Mouse (Mus musculus) left cerebral cortex, adult 8-10 months (tissue): Measurements from ENCODE around the gene Rps6kl1. TPM values are rescaled to one million over a fixed set of nuclear protein-coding genes. Genes with fewer than 3 reads are reported as not detected.

Experiments used
- DNase-seq, 2 experiments: peaks; one replicate each; pipeline ENCODE4 v3.0.0; 2022; ENCODE audit warnings: low spot score in 2 of 2
- total RNA-seq, 4 experiments: library from RNA; stranded (reverse); gene quantifications; 2 replicates each; pipeline ENCODE4 v1.2.4; 2022

The Rps6kl1 gene
- total RNA-seq, 4 experiments from 2014 or later = 35.0 to 37.6 (median 36.6) TPM

- no peak for DNase-seq
Measured at GRCm38 (mm10) chr12:85142803-85143202, 8.3 kb downstream of the Rps6kl1 start.

GRCm38 (mm10) chr12:85141096-85141495 is 10.0 kb downstream of the Rps6kl1 start:
- DNase-seq = no peak

GRCm38 (mm10) chr12:85140036-85140701 is 10.9 kb downstream of the Rps6kl1 start:
- DNase-seq = no peak

GRCm38 (mm10) chr12:85136627-85137026 is 14.4 kb downstream of the Rps6kl1 start:
- DNase-seq = no peak

DNA sequence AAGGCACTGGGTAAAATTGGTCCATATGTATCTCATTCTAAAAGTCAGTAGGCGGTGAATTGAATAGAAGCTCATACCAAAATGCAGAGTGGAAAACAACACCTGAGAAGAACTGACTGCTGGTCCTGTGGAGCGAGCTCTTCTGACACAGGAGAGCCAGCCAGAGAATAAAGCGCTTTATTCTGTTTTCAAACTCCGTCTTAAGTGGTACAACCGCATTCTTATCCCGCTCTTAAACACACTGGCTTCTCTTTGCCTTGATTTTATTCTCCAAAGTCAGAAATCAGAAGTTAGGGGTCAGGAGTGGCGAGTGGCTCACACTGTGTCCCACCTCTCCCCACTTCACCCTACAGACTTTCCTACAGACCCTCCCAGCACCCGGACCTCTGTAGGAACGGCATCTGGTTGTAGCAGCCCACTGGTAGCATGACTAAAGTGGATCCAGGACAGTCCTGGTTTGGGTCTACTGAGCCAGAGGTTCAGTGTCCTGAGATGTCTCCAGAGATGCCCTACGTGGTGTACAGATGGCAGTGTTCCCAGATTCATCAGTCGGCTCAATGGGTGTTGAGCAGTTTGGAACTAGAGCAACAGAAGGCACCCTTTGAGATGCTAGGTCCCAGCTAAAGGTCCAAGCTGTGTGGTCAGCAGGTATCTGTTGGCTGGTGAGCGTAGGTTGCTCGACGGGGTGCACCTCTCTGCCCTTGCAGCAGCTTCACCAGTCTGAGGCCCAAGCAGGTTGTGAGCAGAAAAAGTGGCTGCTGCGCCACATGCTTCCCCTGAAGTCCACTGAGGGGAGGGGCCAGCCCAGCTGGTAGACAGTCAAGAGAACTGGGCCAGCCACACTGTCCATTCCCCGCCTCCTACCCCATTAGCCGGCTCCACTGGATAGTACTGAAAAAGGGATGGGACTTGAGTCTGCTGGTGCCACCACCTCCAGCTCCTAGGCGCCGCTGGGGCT is 15.3 kb downstream of the Rps6kl1 start:
- DNase-seq = no peak

DNA sequence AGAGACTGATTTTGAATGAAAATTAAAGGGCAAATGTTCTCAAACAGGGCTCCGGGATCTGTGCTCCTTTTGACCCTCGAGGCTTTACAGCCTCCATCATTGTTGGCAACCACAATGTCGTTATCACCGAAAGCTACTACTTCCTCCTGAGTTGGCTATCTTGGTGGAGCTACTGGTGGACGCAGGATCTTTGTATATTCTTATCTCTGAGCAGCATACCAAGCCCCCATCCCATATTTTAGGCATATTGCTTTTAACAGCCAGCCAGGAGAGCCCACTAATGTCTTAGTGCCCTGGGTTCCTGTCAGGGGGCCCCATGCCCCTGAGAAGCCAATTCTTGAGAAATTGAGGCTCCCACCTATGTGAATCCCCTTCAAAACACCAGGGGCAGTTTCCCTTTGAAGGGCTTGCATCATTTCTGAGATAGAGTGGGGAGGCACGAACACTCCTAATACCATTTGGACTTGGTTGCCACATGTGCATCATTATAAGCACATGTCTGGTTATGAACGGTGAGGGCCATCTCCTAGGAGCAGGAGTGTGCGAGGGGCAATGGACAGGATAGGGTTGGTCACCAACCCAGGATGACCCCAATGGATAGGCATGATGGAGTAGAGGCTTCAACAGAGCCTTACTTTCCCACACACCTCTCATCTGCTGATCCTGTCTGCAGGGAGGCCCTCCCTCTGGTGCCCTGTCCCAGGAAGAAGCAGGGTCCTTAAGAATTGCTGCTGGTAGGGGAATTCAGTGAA is 16.8 kb downstream of the Rps6kl1 start:
- no peak for DNase-seq

- no peak for DNase-seq
Measured at GRCm38 (mm10) chr12:85131361-85131760, 19.7 kb downstream of the Rps6kl1 start.

DNA sequence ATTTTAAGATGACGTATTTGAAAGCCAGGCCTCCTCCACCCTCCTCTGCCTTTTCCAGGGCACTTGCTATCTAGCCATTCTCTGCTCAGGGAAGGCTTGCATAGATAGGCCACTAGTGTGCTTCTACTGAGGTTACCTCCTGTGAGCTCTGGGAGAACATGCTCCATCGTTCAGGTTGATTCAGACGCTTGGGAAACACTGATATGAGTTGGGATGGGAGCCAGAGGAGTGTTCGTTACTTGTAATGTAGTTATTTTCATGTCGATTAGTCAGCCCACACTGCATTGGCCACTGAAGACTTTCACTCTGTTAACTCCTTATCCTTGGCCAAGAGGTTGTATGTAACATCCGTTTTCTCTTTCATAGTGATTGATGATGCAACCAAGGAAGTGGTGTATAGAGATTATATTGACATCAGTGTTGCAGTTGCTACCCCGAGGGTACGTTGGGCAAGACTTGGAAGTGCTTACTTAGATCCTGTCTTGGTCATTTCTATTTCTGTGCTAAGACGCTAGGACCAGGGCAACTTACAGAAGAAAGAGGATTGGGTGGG is 21.6 kb downstream of the Rps6kl1 start:
- DNase-seq = no peak

- DNase-seq = no peak
Measured at GRCm38 (mm10) chr12:85126986-85127603, 24.0 kb downstream of the Rps6kl1 start.

DNA sequence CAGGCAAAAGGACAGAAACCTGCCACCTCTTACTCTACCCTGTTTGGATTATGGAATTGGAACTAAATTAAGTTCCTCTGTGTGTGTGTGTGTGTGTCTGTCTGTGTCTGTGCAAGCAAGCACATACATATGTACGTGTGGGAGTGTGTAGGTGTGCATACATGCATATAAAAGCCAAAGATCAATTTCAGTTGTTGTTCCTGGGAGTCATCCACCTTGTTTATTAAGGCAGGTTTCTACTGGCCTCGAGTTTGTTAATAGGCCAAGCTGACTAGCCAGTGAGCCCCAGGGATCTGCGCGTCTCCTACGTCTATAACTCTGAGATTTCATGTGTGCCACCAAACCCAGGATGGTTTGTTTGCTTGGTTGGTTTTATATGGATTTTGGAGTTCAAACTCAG is 26.3 kb downstream of the Rps6kl1 start:
- no peak for DNase-seq

GRCm38 (mm10) chr12:85123645-85124044 is 27.4 kb downstream of the Rps6kl1 start:
- no peak for DNase-seq

- DNase-seq = no peak
Measured at GRCm38 (mm10) chr12:85123108-85123530, 27.9 kb downstream of the Rps6kl1 start.

- DNase-seq = no peak
Measured at GRCm38 (mm10) chr12:85121806-85122459, 29.1 kb downstream of the Rps6kl1 start.

DNA sequence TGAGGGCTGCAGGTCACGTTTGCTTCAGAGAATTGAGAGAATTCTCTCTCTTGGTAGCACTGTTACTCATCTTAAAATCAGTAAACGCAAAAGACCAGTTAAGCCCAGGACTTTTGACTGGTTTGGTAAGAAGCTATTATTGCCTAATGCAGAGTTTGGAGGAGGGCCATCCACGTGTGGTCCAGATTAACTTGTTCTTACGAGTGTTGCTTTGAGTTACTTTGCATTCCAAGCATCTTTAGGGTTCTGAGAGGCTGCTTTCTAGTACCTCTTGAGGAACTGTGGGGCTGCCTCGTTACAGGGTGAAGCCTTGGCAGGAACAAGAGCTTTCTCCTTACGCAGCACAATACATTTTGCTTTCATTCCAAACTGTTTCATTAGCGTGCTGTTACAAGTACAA is 35.4 kb downstream of the Rps6kl1 start:
- no peak for DNase-seq

DNA sequence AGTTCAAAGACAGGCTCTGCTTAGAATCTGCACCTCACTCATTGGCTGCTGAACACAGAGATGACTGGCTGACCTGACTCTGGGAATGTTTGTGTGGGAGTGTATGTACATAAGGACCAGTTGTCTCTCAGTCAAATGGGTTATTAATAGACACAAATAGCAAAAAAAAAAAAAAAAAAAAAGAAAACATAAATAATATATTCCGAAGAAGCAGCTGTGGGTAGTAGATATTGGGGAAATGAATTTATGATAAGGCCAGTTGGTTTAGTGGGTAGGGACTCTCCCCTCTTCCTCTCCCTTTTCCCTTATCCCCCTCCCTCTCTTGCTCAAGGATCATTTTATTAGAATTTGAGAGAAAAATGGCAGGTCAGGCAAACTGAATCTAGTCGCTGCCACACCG is 37.1 kb downstream of the Rps6kl1 start:
- DNase-seq = no peak

DNA sequence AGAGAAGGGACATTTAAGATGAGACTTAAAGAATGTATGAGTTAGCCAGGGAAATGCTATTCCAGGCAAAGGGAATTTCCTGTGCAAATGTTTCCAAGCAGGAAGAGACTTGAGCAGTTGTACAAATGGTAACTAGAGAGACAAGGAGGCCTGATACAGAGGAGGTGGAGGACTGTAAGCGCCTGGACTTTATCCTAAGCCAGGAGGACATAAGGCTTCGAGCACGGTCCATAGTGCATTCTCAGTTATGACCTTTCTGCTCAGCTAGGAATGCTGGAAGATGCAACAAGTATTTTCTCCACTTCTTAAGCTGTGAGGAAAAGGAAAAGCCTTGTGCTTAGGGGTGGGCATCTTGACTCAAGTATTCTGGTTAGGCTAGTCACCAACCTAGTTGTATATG is 37.7 kb downstream of the Rps6kl1 start:
- no peak for DNase-seq

- no peak for DNase-seq
Measured at GRCm38 (mm10) chr12:85112550-85113251, 38.4 kb downstream of the Rps6kl1 start.

GRCm38 (mm10) chr12:85110698-85111592 is 40.1 kb downstream of the Rps6kl1 start, which contains the start of the genes Prox2 and Dlst:
TSS of gene Prox2 (minus strand) at chr12:85110759.
TSS of gene Dlst (plus strand) at chr12:85110833.
- DNase-seq = peak; percentile 75 to 85
